Mouse (Mus musculus): Measurements from ENCODE around the gene Ankrd55.
"Not testable (repeated sequence)": the region's sequence is repeated elsewhere in the genome, so short reads cannot be mapped to it uniquely, and the experiment has no call there.

The Ankrd55 gene

DNA sequence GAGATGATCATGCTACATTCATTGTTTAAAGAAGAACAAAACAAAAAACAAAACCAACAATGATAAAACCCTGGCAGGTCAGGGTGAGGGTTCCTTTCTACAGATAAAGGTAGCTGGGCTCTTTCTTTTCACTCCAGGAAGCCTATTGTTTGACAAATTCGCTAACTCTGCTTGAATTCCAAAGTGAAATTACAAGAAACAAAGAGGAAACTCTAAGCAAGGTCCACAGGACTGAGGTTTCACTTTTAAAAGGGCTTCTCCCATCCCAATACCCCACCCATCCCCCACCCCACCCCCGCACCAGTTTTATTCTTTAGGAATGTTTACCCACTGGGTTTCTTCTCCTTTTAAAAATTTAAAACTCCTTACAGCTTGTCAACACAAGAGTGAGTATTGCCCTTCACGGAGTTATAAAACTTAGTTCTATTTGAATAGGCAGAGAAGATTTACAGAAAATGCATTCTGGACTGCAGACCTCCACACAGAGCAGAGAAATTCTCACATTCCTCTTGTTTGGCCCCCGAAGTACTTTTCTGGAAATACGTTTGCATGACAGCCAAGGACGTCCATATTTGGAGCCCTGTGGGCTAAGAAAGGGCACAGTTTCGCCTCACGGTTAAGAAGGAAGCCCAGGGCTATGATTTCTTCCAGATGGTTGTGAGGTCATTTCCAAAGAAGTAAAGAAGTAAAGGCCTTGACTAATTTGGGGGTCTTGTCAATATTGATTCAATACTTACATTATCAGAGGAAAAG is 128.3 kb downstream of the Ankrd55 start:
- DNase-seq = no peak

DNA sequence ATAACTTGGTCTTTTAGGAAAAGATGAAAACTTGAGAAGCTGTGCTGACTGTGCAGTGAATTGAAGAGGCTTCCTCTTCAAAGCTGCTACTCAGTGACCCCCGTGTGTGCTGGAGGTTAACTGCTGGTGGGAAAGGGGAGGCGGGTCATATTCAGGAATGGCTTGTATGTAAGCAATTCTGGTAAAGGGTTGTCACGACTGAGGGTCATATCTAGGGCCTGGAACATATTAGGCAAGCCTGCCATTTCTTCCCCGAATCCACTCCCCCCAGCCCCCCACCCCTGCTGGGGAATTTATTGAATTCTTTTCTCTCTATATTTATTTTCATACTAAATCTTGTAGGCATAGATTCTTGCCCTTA is 128.9 kb downstream of the Ankrd55 start:
- DNase-seq = no peak

DNA sequence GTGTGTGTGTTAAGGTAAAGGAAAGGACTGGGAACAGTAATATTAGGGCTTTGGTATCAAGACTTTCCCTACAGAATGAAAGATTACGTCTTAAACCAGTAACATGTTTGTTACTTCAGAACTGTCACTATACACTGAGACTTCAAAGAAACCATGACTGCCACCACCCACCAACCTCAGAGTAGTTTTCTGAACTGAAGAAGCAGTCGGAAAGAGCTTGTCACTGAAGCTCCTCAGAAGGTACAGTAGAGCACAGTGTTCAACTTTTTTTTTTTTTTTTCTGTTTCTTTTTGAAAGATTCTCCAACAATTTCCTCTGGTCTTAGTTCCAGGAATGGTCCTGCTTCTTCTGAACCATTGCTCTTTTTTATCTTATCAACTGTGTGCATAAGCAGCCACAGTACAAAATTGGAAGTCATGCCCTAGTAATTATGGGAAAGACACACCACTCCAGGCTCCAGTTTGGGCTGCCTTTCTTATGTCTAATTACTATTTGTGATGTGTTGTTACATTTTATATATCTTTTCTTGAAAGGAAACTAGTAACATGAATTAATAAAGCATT is 129.7 kb downstream of the Ankrd55 start:
- no peak for DNase-seq

GRCm38 (mm10) chr13:112418595-112418994 is 130.3 kb downstream of the Ankrd55 start:
- no peak for DNase-seq

DNA sequence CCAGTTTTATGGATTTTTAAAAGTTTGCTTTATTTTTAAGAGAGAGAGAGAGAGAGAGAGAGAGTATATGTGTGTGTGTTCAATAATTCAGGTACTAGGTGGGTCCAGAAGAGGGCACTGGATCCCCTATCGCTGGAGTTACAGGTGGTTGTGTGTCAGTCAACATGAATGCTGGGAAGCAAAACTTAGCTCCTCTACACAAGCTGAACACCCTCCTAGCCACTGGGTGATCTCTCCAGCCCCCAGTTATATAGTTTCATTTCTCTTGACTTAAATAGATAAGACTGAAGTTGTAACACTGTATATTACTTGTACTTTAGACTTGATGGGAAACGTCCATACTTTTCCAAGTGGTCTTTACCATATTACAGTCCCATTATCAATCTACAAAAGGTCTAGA is 136.0 kb downstream of the Ankrd55 start:
- DNase-seq = no peak

GRCm38 (mm10) chr13:112424635-112425034 is 136.4 kb downstream of the Ankrd55 start:
- no peak for DNase-seq

- no peak for DNase-seq
Observed at GRCm38 (mm10) chr13:112425181-112425654, 137.0 kb downstream of the Ankrd55 start.

DNA sequence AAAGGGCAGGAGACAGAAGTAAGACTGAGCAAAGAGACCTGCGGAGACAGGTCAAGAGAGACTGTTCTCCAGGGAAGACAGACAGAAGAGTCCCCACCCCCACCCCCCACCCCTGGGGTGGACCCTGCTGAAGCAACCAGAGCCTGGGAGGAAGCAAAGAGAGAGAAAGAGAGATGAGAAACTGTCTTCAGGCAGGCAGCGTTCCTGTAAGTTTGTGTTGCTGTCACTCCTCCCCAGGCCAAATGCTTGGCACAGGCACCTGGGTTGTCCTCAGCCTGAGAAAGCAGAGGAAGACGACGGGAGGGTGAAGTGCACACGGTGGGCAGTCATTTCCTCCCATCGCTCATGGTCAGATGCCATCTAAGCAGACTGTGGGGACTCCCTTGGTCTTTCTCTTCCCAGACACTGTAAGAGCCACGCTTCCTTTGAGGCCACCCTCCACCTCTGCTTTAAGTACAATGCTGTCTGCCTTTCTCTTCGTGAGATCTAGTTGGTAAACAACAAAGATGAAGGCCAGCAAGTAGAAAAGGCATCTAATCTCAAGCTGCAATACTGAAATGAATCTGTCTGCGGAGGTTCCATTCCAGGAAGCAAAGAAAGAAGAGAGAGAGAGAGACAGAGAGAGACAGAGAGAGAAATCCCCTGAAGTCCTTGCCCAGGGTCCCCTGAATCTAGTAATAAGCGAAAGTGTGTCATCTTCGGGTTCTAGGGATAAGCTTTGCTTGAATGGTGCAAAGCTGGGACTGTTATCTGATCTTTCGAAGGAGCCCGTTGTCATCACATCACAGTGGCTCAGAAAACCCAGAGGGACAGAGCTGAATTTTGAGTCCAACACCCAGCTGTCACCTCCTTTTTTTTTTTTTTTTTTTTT is 138.2 kb downstream of the Ankrd55 start:
- no peak for DNase-seq

GRCm38 (mm10) chr13:112427136-112427470 is 138.9 kb downstream of the Ankrd55 start:
- DNase-seq = not testable (repeated sequence)

- no peak for DNase-seq
Observed at GRCm38 (mm10) chr13:112427521-112427920, 139.3 kb downstream of the Ankrd55 start.

DNA sequence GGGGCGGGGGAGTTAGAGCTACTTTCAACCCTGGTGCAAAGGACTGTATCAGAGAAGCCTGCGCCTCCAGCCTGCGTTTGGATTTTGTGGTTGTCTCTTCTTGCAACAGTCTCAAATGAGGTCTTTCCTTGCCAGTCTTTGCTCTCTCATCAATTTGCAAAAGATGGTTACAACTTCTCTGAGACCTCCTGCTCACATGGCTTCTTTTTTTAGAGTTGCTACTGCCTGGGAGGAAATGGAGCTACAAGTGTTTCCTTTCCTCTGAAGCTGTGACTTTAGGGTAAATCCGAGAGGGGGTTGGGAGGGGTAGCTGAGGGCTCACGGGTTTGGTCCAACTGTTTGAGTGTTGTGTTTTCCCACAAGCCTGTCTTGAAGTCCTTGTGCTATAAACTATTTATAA is 145.0 kb downstream of the Ankrd55 start:
- no peak for DNase-seq

Data from kidney, postnatal 36 days (tissue).